Mouse (Mus musculus) lung, adult 10 weeks (tissue): ENCODE measurements around the gene Wdr53. TPM values are rescaled to one million over a fixed set of nuclear protein-coding genes. Genes with fewer than 3 reads are reported as not detected.

Experiments
- polyA plus RNA-seq: library from polyadenylated mRNA; stranded (reverse); fragments of 350-450 nt; fragmentation: Illumina TruSeq; extraction: RNeasy Lipid Tissue Mini Kit (QIAGEN cat#74804); gene quantifications from one replicate; pipeline ENCODE4 v1.2.3, GENCODE M21; 2014; ENCODE audit warnings: low read depth, low replicate concordance; ENCODE audit not compliant: insufficient read depth

Wdr53 gene
- 12.9 TPM for polyA plus RNA-seq

DNA sequence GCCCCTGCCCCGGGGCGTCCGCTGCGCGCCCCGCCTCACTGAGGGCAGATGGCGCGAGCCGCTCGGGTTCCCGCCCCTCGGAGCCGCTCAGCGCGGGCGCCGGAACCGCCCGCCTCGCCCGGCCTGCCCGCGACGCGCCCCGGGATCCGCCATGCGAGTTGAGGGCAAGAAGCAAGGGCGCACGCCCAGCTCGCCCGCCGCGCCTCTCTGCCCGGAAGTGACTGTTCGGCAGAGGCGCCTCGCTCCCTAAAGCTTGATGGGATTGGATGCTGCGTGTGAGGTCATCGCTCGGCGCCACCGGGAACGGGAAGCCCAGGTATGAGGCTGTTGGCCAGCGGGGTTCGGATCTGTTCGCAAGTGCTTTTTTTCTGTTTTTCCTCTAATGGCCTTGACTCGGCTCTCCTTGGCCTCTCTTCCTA is at the start of gene Wdr53, which contains the start of gene Fbxo45:
TSS of gene Wdr53 (plus strand) at position 276 of the 419 bp plus-strand sequence.
TSS of gene Fbxo45 (minus strand) at position 207 of the 419 bp plus-strand sequence.

DNA sequence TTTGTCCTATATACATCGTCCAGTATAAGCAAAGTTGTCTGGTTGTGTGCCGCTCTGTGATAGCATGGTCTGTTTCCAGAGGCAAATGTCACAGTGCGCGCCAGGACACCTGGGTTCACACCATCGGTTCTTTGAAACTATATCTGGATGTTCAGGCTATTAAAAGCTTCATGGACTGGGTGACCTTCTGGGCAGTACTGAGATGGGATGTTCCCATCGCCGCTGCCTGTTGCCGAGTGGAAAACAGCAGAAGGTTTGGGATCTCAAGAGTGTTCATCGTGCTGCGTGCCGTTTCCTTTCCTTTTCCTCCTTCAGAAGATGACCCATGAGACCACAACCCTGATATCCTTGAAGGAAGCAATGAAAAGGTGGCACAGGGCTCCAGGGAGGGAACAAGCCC is 24.3 kb downstream of the Wdr53 start, which contains the start of gene Smco1:
TSS of gene Smco1 (plus strand) at position 178 of the 400 bp plus-strand sequence.

DNA sequence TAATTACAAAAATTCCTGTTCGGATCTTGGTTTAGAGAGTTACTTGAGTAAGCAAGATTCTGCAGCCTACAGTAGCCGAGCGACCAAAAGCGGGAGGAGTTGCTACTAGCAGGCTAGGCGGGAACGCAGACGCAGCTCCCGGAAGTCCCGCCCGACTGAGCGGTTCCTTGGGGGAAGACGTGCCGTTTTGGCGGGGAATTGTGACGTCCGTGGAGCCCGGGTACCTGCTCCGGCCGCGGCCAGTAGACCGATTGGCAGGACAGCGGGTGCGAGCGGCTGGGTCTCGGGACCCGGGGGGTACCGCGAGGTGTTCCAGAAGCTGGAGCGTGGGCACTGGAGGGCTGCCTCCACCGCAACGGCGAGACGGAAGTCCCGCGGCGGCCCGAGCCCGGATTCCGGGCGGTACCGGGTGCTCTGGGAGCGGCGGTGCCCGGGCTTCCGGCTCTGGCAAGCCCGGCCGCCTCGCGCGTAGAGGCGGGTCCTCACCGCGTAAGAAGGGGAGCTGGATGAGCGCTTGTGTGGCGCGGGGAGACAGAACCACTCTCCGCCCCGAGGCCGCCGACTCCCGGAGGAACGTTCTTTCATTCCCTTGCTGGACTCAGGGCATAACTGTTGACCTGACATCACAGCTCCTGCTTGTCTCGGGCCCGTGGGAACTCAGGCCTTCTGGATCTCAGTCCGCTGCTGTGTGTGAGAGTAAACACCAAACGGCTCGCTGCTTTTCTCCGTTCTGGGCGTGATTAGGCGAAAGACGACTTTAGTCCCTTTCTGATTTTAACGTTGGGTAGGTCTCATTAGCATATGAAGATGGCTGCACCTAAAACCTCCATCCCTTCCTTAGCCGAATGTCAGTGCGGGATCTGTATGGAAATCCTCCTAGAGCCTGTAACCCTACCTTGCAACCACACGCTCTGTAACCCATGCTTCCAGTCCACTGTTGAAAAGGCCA is 30.6 kb downstream of the Wdr53 start, which contains the start of gene Rnf168:
TSS of gene Rnf168 (plus strand) at position 152 of the 949 bp plus-strand sequence.

Other genes starting within 250 kb of the Wdr53 start
- 6.5 TPM for gene Senp5, start 243.9 kb upstream of the Wdr53 start, polyA plus RNA-seq
- gene Pak2, start 167.9 kb upstream of the Wdr53 start, polyA plus RNA-seq, result 21.4 TPM
- gene Pigx, start 147.5 kb upstream of the Wdr53 start, polyA plus RNA-seq, result 31.9 TPM
- gene Cep19, start 147.4 kb upstream of the Wdr53 start, polyA plus RNA-seq, result 14.8 TPM
- gene Nrros, start 81.6 kb upstream of the Wdr53 start, polyA plus RNA-seq, result 19.6 TPM
- gene Bex6, start 67.4 kb upstream of the Wdr53 start, polyA plus RNA-seq, result not detected
- 7.9 TPM for gene Fbxo45, start 69 bp upstream of the Wdr53 start, polyA plus RNA-seq
- gene Smco1, start 24.2 kb downstream of the Wdr53 start, polyA plus RNA-seq, result 0.22 TPM
- gene Rnf168, start 30.2 kb downstream of the Wdr53 start, polyA plus RNA-seq, result 8.4 TPM
- gene Ubxn7, start 85.0 kb downstream of the Wdr53 start, polyA plus RNA-seq, result 6.6 TPM
- not detected for gene Tm4sf19, start 153.3 kb downstream of the Wdr53 start, polyA plus RNA-seq
- 20.8 TPM for gene Tctex1d2, start 172.5 kb downstream of the Wdr53 start, polyA plus RNA-seq
- 24.2 TPM for gene Pcyt1a, start 183.7 kb downstream of the Wdr53 start, polyA plus RNA-seq
- gene Slc51a, start 240.7 kb downstream of the Wdr53 start, polyA plus RNA-seq, result not detected
- gene Zdhhc19, start 249.0 kb downstream of the Wdr53 start, polyA plus RNA-seq, result not detected